Mouse (Mus musculus): ENCODE results near the gene Lrrk1.

GRCm38 (mm10) chr7:66327516-66327915 lies 60.6 kb downstream of the Lrrk1 start:
- TF ChIP-seq CTCF (IDR thresholded peaks at IDR 0.05; ENCODE audit: low read depth) = no peak
- TF ChIP-seq EP300 (IDR thresholded peaks at IDR 0.05; ENCODE audit: low read depth) = no peak

Measured in liver, postnatal 0 days (tissue).